Mouse (Mus musculus) gastrocnemius, postnatal 25 days (tissue): ENCODE data around the gene Apc2. TPM values are rescaled to one million over a fixed set of nuclear protein-coding genes. Genes with fewer than 3 reads are reported as not detected.
"Not testable (repeated sequence)": the region's sequence is repeated elsewhere in the genome, so short reads cannot be mapped to it uniquely, and the experiment has no call there.

Experiments used
- DNase-seq: peaks from one replicate; pipeline ENCODE4 v3.0.0; 2022
- long read RNA-seq, 2 experiments: library from polyadenylated mRNA; stranded (forward); transcript quantifications; one replicate each; pipeline ENCODE4 v2.0.0; 2021
- total RNA-seq, 2 experiments: library from RNA; stranded (reverse); gene quantifications; 1 replicate in 1 of 2; 2 replicates in 1 of 2; pipeline ENCODE4 v1.2.3; 2021

Gene Apc2
- under 1 TPM; 0.59 to 0.82 TPM for total RNA-seq
- long read RNA-seq, experiment 1 = 0 reads
- long read RNA-seq, experiment 2, partial matches to known transcripts = 0 of 1 reads
- long read RNA-seq, experiment 2, other reads (novel, unspliced or antisense) = 1 of 1 reads

GRCm38 (mm10) chr10:80295618-80296425 is at the start of gene Apc2:
Gene Apc2, plus strand, starts transcription at chr10:80295977.
- DNase-seq = peak; percentile 70

GRCm38 (mm10) chr10:80247849-80248248 is 47.9 kb upstream of the Apc2 start:
- no peak for DNase-seq

- DNase-seq = not testable (repeated sequence)
Observed at GRCm38 (mm10) chr10:80248437-80248836, 47.3 kb upstream of the Apc2 start.

- DNase-seq = peak; percentile 89
Observed at GRCm38 (mm10) chr10:80248971-80249640, 46.7 kb upstream of the Apc2 start, which contains the start of gene Ndufs7. Gene Ndufs7, plus strand, starts transcription at chr10:80249121.

GRCm38 (mm10) chr10:80250059-80250458 is 45.7 kb upstream of the Apc2 start:
- DNase-seq = no peak

GRCm38 (mm10) chr10:80250573-80250972 is 45.2 kb upstream of the Apc2 start:
- no peak for DNase-seq

GRCm38 (mm10) chr10:80252011-80252410 is 43.8 kb upstream of the Apc2 start:
- no peak for DNase-seq

GRCm38 (mm10) chr10:80252493-80253274 is 43.1 kb upstream of the Apc2 start:
- DNase-seq = peak; percentile 59

- no peak for DNase-seq
Observed at GRCm38 (mm10) chr10:80253551-80253950, 42.2 kb upstream of the Apc2 start.

GRCm38 (mm10) chr10:80254331-80255297 is 41.2 kb upstream of the Apc2 start:
- DNase-seq = no peak

GRCm38 (mm10) chr10:80255881-80256535 is 39.8 kb upstream of the Apc2 start:
- no peak for DNase-seq

GRCm38 (mm10) chr10:80257936-80258335 is 37.8 kb upstream of the Apc2 start:
- no peak for DNase-seq

- DNase-seq = no peak
Observed at GRCm38 (mm10) chr10:80258752-80259462, 36.9 kb upstream of the Apc2 start.

GRCm38 (mm10) chr10:80259463-80259805 is 36.3 kb upstream of the Apc2 start:
- no peak for DNase-seq

- DNase-seq = peak; percentile 72
Observed at GRCm38 (mm10) chr10:80259861-80260641, 35.7 kb upstream of the Apc2 start.

- DNase-seq = peak; percentile 98
Observed at GRCm38 (mm10) chr10:80260642-80261584, 34.9 kb upstream of the Apc2 start, which contains the start of the genes Gamt and Dazap1. Gene Gamt, minus strand, starts transcription at chr10:80261012. Gene Dazap1, plus strand, starts transcription at chr10:80261486.

- DNase-seq = peak; percentile 96
Observed at GRCm38 (mm10) chr10:80261585-80261968, 34.2 kb upstream of the Apc2 start.

GRCm38 (mm10) chr10:80262169-80262568 is 33.6 kb upstream of the Apc2 start:
- DNase-seq = no peak
